Mouse (Mus musculus): Measurements from ENCODE around the gene Wdr82. TPM values are rescaled to one million over a fixed set of nuclear protein-coding genes. Genes with fewer than 3 reads are reported as not detected.
A peak's percentile ranks its signal among the peaks of the same experiment; 100 is the strongest.

The Wdr82 gene
- total RNA-seq, 2 experiments from 2014 or later, result 34.6 to 43.4 TPM

DNA sequence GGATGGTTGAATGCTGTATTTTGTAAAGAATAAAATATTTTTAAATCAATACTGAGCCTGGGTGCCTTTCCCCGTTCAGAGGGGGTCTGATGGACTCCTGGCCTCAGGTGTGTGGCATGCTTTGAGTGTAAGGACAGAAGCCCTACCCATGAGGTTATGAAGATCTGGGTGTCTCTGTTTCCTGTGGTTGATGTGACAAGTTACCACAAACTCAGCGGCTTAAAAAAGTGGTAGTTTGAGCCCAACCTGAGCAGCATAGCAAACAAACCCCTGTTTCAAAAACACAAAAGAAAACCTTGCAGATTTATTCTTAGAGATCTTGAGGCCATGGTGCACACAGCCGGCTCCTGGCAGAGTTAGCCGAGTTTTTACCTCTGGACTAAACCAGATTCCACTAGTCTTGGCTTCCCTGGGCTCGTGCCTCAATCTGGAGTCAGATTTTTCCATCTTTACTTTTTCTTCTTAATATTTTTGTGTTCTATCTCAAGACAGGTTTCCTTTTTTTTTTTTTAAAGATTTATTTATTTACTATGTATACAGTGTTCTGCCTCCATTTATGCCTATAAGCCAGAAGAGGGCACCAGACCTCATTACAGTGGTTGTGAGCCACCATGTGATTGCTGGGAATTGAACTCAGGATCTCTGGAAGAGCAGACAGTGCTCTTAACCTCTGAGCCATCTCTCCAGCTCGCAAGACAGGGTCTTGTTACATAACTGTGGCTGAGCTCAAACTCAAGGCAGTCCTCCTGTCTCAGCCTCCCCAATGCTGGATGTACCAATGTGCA, 44.8 kb downstream of the Wdr82 start:
- no peak for DNase-seq
- intact Hi-C loops (cut with DNase I), result no loop called here

- intact Hi-C loops (cut with DNase I), result no loop called here
- DNase-seq, result no peak
Measured at GRCm38 (mm10) chr9:106216971-106217370, 46.2 kb downstream of the Wdr82 start.

DNA sequence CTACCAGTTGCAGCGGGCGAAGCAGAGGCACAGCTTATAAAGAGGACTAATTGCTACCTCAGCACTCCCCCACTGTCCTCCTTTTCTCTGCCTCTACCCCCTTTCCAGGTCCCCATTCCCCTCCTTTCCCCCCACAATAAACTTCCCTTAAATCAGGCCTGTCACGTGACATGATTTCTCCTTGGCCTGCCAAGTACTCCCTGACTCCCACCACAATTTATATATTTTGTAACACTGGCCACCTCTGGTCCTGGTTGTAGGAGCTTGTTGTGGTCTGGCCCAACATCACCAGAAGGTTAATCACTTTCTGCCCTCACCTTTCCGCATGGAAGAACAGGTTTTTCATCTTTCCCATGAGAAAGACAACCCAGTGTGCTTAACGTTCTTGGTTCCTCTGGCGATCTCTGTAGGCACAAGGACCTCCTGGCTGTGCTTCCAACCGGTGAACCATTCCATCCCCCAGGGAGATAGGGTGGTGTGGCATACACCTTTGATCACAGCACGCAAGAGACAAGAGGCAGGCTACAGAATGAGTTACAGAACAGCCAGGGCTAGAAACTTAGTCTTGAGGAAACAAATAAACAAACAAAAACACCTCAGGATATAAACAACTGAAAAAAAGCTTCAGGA, 50.3 kb downstream of the Wdr82 start:
- intact Hi-C loops (cut with DNase I), result no loop called here

GRCm38 (mm10) chr9:106222261-106222851, 51.6 kb downstream of the Wdr82 start, which contains the start of gene Tlr9:
Tlr9 (plus strand) TSS chr9:106222598.
- intact Hi-C loops (cut with DNase I), result no loop called here
- DNase-seq, result no peak

More for the DNA sequence above, 50.3 kb downstream of the Wdr82 start:
- DNase-seq, result no peak

DNA sequence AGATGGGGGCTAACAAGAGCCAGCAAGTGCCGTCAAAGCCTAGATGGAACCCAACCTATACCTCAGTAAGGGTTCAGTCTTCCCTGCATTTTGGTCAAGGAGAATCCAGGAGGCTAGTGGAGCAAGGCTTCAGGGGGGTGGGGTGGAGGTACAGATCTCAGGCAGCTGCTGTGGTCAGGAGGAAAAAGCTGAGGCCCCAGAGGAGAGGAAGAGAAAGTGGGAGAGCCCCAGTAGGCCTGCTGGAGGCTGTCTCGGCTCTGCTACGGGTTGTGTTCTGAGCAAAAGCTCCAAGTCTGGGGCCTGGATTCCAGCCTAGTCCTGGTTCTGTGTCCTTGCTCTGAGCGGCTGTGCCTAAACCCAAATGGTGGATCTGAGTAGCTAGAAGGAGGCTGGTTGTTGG, 52.3 kb downstream of the Wdr82 start:
- no peak for DNase-seq
- intact Hi-C loops (cut with DNase I), result no loop called here

GRCm38 (mm10) chr9:106225469-106226150, 54.9 kb downstream of the Wdr82 start:
- intact Hi-C loops (cut with DNase I), result loop anchor here (5.0 kb wide), 1 partner anchor 57 kb away; the partner anchor contains the start of gene Poc1a
- no peak for DNase-seq

GRCm38 (mm10) chr9:106226151-106226682, 55.5 kb downstream of the Wdr82 start:
- DNase-seq, result peak; percentile 54 to 62
- intact Hi-C loops (cut with DNase I), result loop anchor here (5.0 kb wide), 1 partner anchor 56 kb away; the partner anchor contains the start of gene Poc1a

DNA sequence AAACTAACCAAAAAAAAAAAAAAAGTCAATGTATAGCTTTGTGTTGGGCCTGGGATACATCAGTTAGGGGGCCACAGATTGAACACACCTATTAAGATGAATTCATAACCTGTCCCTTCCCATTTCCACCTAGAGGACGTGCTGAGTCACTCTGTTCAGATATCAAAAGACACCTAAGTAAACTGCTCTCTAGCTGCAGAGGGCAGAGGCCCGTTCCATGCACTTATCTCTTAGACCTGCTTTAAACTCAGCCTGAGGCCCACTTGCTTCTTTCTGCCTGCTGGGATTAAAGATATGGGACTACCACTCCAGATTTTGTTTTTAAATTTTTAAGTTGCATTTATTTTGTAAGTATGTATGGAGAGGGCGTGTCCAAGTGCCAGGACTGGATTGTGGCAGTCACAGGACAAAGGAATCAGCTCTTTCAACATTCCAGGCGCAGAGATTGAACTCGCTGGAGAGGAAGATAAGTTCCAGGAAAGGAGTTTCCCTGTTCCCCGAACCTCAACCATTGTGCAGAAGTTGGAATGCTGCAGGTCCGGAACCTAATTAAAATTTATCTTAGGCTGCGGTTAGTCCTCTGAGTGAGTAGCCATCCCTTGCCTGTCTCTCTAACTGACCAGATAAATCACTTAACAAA, 57.2 kb downstream of the Wdr82 start:
- DNase-seq, result no peak
- intact Hi-C loops (cut with DNase I), result loop anchor here (5.0 kb wide), 1 partner anchor 54 kb away; the partner anchor contains the start of gene Poc1a

GRCm38 (mm10) chr9:106230051-106230733, 59.5 kb downstream of the Wdr82 start:
- DNase-seq, result no peak
- intact Hi-C loops (cut with DNase I), result no loop called here

DNA sequence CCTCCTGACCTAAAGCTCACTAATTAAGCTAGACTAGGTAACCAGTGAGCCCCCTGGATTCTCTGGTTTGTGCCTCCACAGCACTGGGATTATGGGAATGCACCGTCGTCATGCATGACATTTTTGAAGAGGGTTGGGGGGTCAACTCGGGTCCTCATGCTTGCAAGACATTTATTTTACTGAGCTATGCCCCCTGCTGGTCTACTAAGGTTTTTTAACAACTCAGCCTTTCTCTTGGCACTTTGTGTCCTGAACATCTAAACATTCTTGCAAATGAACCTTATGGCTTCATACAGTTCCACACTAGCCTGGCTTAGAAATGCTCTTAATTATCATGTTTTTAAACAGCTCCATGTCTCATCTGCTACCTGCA, 60.0 kb downstream of the Wdr82 start:
- intact Hi-C loops (cut with DNase I), result no loop called here
- no peak for DNase-seq

DNA sequence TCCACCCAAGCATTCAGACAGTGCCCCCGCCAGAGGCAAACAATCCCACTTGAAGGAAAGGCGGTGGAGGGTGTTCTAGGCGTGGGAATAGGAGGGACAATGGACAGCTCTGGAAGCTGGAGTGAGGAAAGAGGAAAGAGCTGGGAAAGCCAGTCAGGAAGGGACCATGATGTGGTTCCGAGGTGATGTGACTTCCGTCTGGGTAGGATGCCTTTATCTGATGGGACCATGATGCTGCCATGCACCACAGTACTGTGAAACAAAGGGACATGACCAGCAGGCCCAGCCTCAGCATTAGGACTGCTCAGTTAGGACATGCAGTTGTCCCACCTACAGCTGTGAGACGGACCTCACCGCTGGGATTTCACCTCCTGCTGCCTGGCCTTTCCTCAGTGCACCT, 60.5 kb downstream of the Wdr82 start:
- intact Hi-C loops (cut with DNase I), result no loop called here

DNA sequence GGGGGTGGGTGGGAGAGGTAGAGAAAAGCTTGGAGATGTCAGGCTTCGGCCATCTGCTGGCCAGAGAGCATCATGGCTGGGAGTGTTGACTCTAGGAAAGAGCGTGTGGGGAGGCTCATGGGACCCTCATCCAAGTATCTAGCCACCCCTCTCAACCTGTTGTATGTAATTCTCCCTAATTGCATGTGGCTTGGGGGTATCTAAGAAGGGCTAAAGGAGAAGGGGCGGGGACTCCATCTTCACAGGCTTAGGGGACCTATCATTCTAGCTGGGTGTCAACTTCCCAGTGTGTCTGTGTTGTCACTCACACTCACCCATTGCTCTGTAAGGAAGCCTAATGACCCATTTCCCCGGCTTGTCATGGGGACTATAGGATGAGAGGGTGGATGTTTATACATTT, 61.1 kb downstream of the Wdr82 start:
- DNase-seq, result no peak
- intact Hi-C loops (cut with DNase I), result no loop called here

More for the DNA sequence above, 60.5 kb downstream of the Wdr82 start:
- no peak for DNase-seq

GRCm38 (mm10) chr9:106232956-106233355, 62.2 kb downstream of the Wdr82 start:
- DNase-seq, result no peak
- intact Hi-C loops (cut with DNase I), result no loop called here

DNA sequence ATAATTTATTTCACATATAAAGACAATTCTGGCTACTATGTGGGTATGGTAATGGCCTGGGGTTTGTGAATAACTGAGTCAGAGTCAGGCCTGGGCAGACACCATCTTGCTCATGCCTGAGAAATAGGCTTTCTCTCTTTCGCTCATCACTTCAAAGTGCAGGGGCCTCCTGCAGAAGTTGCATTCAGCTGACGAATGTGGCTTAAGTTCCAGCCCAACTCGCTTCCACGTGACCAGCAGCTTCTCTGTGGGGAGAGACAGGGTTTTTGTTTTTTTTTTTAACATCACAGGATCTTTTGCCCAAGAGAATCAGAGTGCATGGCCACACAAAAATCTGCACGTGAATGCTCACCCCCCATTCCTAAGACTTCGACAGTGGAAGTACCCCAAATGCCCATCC, 63.2 kb downstream of the Wdr82 start:
- no peak for DNase-seq
- intact Hi-C loops (cut with DNase I), result no loop called here

- intact Hi-C loops (cut with DNase I), result loop anchor here (5.0 kb wide), 1 partner anchor 42 kb away; no protein-coding TSS in a partner anchor
- peak; percentile 49 to 61 for DNase-seq
Measured at GRCm38 (mm10) chr9:106235194-106235830, 64.6 kb downstream of the Wdr82 start.

DNA sequence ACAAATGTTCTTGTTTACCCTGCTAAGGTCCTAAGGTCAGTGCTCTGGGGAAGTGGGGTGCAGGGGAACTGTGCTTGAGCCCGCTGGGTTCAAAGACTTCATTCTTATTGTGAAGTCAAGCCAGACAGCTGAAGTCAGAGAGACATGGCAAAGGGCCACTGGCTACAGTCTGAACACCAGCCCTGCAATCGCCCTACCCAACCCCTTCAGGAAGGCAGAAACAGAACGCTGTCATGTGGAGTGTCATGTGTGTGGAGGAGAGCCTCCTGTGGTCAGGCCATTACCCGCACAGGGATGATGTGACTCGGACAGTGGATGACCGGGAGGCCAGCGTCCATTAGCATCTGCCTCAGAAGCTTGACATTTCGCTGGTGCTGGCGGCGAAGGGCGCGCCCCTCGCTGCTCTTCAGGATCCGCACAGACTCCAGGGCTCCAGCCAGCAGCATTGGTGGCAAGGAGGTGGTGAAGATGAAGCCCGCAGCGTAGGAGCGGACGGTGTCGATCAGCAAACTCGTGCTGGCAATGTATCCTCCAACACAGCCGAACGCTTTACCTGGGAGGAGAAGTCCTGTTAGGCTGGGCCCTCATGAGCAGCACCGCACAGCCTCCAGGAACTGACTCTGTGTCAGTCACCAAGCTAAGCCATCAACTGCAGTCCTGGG, 65.6 kb downstream of the Wdr82 start:
- intact Hi-C loops (cut with DNase I), result loop anchor here (5.0 kb wide), 1 partner anchor 41 kb away; no protein-coding TSS in a partner anchor
- DNase-seq, result no peak

GRCm38 (mm10) chr9:106236818-106237211, 66.1 kb downstream of the Wdr82 start:
- no peak for DNase-seq
- intact Hi-C loops (cut with DNase I), result loop anchor here (5.0 kb wide), 1 partner anchor 40 kb away; no protein-coding TSS in a partner anchor

GRCm38 (mm10) chr9:106237401-106237800, 66.7 kb downstream of the Wdr82 start:
- intact Hi-C loops (cut with DNase I), result loop anchor here (5.0 kb wide), 1 partner anchor 40 kb away; no protein-coding TSS in a partner anchor
- DNase-seq, result no peak

Data from heart, postnatal 36 days (tissue).